Mouse (Mus musculus) thymus, adult 18-20 months (tissue): Measurements from ENCODE around the gene Spata4.
"Not testable (repeated sequence)": the region's sequence is repeated elsewhere in the genome, so short reads cannot be mapped to it uniquely, and the experiment has no call there.

ENCODE experiments used
- DNase-seq, 2 experiments: peaks; one replicate each; pipeline ENCODE4 v3.0.0; 2022; ENCODE audit warnings: mixed read lengths in 2 of 2

Gene Spata4

DNA sequence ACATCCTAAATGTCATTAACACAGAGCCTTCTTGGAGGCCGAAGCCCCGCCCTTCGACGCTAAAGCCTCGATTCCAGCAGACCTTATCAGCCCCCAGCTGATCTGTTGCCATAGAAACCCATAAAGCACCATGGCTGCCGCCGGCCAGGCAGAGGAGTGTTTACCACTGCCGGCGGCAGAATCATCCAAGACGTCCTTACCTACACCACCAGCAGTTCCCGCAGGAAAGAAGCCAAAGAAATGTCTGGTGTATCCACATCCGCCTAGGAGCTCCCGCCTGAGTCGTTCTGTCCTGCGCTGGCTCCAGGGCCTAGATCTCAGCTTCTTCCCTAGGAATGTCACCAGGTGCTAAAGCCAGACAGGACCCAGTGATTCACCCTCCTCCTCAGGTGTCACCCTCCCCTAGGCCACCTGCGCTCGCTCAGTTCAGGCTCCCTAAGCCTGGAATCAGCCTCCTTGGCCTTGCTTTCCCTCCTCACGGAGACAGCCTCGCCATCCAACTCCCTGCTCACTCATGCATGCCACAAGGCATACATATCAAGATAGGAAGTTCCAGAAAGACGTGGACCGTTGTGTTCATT is at the start of gene Spata4:
Gene Spata4 (plus strand): TSS at position 111 of the 581 bp plus-strand sequence.
- no peak for DNase-seq

DNA sequence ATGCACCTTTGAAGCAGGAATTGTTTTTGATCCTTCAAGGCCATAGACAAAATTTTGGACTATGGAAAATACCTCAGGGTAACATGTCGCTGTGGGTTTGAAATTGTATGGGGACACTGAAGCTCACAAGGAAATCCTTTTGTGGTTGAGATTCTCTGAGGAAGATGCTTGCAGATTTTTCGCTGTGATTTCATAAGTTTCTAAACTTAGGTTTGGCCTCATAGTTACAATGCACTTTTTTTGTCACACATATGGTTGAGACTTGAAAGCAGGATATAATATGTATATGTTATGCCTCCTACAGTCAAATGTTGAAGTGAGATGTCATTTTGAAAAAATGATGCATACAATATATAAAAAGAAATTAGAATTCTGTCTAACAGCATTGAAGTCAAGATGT is 45.7 kb upstream of the Spata4 start:
- DNase-seq: no peak

DNA sequence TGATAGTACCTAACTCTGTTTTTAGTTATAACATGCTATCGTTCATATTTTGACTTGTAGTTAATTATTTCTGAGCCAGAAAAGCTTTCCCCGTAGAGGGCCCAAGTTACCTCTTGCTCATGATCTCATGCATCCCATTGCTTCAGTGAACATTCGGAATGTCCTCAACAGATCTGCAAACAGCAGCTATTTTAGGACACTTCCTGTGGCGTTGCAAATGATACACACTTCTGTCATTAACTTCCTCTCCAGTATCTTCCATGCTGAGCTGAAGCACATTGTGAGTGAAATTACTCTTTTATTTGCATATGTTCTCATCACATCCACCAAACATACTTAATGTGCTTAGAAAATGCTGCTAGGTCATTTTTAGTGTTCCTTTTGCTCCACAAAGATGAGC is 38.4 kb upstream of the Spata4 start:
- no peak for DNase-seq

DNA sequence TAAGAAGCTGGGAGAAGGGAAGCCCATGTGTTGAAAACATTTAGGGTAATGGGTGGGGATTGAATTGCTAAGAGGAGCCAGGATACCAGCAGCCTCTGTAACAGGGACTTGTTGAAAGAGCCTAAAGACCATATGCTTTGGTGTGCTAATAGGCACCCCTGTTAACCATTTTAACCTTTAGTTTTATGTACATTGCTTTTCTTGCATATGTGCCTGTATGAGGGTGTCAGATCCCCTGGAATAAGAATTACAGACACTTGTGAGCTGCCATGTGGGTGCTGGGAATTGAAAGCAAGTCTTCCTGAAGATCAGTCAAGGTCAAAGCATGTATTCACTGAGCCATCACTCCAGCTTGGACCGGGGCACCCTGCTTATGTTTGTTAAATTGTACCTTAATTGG is 35.4 kb upstream of the Spata4 start:
- no peak for DNase-seq

DNA sequence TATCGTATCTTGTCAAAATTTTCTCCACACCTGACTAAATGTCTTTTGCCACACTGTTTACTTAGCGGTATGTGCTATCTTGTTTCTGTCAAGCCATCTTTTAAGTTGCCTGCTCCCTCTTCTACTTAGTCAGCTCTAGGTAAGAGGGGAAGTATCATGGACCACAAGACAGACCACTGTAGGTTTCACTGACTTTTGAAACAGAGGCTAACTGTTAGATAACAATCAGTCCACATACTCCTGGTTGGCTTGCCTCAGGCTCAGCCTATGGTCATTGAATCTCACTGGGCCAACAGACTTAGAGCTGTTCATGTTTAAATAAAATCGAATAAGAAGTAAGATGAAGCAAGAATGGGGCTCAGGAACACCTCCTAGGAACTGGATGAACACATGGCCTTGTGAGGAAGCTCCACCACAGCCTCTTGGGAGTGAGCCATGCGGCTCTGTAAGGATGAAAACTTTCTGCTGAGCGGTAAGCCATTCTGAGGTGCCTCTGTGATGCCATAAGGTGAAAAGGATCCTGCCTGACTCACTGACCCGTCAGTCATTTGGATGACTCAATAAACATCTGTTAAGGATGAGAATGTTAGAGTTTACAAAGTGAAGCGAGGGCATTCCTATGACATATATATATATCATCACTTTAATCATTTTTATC is 34.8 kb upstream of the Spata4 start:
- DNase-seq: no peak

DNA sequence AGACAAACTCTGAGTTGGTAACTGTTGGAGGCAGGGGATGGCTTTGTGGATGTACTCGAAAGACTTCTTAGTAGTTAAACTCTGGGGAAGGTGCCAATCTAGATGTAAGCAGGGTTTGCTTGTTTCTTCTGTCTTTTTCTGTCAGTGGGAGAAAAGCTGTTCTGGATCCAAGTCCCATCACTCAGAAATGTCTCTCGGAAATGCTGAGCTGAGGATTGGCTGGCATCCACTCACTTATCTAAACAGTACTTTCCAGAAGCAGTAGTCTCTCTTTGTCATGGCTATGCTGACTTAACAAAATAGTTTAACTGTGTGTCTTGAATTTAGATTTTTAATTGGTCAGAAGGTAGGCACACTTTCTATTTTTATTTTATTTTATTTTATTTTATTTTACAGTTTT is 33.4 kb upstream of the Spata4 start:
- DNase-seq: no peak

DNA sequence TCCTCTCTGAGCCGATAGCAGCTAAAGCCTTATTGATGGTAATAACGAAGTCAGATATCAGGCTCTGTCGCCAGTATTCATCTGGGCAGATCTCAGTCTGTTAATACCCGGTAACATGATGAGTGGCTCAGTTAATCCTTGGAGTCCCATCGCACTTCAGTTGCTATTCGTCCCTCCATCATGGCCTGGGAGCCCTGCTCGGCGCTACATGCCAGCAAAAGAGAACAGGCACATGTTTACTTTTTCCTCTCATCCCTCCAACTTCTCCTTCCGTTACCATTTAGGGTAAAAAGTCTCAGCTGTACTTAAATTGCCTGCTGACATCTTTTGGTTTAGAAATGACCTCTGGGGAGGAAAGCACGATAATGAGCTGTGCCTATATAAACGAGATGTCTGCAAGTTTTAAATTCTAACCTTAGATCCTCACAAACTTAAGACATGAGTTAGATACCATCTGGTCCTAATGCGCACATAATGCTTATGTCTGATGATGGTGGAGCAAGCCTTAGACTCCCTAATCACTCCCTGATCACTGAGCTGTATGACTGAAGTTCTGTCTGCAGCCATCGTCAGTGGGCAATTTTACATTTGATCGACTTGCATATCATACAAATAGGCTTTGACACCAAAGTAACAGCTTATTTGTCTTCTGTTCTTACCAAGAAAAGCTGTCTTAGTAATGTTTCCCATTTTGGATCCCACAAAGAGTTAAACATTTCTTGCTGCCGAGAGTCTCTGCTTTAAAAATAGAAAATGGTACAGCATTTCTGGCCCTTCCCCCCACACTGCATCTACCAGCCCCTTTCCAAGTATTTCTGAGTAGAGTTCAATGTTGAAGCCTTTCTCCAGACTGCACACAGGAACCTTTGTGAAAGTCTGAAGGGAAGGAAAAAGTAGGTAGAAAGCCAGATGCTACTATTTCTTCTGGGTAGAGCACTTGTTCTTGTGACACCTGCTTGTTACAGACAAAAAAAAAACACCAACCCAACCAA is 29.7 kb upstream of the Spata4 start:
- no peak for DNase-seq

DNA sequence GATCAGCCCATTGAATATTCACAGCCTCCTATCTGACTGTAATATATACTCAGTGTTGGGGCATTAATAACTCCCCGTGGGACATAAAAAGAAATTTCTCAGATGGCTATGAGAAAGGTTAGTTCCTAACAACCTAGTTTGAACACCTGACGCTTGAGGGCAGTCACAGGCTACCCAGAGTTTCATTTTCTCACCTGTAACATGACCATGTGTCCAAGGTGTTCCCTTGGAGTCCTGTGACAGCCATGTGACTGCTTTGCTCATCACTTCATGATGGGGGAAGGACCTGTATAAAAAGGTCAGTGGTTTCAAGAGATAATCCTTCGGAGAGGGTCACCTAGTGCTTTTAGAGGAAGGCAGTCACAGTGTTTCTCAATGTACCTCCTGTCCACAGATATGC is 19.1 kb upstream of the Spata4 start:
- DNase-seq: no peak

DNA sequence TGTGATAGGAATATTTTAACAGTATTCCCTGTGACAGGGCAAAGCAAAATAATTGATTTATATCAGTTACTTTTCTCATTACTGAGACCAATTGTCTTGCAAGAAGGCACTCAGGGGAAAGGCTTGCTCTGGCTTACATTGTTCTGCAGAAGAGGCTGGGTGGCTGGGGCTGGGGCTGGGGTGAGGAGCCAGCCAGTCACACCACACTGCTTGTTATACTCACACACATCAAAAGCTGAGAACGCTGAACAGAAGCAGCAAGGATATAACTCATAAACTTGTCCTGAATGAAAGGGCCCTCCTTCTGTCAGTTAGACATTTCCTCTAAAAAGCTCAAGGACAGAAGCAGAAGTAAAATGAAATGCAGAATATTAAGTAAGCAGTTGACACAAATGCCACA is 17.7 kb upstream of the Spata4 start:
- no peak for DNase-seq

DNA sequence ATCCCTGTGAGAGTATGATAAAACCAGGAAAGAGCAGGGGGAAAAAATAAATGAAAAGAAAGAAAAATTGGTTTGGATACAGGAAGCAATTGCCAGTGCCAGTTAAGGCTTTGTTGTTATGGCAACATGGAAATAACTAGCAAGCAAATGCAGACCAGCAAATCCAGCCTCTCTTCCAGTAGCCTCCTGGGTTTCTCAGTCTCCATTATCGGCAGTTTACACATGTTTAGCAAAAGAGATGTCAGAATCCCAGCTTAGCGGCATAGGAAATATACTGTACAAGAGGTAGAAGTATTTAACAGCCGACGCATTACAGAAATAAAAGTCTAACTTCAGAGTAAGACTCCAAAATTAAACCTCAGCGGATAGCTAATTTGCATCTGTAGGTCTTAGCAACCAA is 5.9 kb upstream of the Spata4 start:
- no peak for DNase-seq

DNA sequence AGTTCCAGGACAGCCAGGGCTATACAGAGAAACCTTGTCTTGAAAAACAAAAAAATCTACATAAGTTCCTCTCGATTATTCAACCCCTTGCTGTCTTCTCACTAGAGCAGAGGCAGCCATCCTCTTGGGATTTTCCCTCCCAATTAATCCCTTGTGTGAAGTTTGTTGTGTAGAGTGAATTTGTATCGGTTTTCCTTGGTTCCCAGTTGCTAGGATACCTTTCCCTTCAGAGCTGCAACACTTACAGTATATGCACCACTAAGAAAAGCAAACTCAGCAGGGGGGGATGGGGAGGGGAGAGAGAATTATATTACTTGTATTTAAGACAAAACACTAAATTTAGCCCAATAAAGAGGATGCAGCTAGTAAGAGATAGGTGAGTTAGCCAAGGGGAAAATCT is 4.5 kb upstream of the Spata4 start:
- DNase-seq: no peak

DNA sequence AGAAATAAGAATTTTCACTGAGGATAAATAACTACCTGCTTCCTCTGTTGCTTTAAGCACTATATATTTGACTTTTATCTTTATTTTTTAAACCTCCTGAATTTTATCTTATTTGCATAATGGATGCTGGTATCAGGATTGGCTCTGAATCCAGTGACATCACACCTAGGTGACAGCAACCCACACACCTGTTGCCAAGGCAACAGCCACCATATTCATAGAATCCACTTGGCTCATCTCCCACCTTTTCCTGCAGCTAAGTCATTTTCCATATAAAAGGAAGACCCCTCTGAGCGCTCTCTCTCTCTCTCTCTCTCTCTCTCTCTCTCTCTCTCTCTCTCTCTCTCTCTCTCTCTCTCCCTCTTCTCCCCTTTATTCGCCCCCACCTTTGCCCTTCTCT is 3.6 kb upstream of the Spata4 start:
- no peak for DNase-seq

DNA sequence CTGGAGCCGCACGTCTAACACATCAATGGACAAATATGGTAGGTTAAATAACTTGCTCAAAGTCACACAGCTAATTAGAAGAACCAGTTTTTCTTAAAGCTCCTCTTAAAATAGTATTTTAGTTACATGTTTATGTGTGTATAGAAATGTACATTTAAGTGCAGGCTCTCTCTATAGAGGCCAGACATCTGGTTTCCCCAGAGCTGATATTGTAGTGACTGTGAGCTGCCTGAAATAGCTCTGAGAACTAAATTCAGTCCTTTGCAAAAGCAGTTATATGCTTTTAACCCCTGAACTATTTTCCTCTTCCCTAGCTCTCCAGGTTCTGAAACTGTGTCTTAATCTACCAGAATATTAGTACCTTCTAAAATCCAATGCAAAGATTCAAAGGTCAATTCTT is 3.2 kb upstream of the Spata4 start:
- no peak for DNase-seq

DNA sequence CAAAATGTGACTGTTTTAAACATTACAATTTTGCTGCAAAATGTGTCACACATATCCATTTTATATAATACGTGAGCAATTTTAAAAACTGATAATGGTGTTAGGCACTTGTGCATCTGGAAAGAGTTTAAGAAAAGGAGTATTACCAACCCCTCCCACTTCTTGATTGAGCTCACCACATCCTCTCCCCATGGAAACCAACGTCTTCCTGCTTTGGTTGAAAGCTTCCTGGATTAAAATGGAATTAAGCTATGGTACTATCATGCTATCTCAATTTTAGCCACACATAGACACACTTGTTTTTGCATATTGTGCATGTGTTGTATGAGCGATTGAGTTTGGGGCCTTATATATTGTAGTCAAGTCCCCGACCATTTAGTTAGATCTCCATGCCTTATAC is 2.9 kb downstream of the Spata4 start:
- no peak for DNase-seq

DNA sequence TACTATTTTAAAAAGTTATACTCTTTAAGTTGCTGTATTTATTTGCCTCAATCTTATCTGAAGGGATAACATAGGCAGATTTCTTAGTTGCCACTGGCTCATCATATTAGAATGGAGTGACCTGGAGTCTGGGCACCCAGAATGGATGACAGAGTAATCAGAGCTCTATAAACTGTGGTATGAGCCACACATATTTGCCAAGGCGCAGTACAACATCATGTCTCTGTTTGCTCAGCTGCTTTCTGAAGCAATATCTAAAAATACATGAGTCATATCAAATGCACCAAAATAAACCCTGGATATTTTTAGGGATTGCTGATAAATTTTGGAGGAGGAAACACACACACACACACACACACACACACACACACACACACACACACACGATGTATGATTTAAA is 8.8 kb downstream of the Spata4 start:
- no peak for DNase-seq

DNA sequence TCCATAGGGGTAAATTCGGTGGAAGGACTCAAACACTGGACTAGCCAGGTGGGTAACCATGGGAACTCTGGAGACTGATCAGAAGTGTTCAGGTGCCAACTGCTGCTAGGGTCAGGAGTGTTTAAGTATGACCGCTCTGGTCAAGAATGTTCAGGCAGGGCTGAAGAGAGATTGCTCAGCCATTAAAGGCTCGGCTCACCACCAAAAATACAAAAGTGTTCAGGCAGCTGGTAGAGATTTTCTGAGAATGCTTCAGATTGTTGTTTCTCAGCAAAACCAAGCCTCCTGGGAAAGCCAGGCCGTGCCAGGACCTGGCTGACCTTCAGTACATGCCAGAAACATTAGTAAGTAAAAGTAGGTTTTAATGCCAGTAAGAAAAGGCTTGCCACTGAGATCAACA is 9.7 kb downstream of the Spata4 start:
- DNase-seq: no peak

DNA sequence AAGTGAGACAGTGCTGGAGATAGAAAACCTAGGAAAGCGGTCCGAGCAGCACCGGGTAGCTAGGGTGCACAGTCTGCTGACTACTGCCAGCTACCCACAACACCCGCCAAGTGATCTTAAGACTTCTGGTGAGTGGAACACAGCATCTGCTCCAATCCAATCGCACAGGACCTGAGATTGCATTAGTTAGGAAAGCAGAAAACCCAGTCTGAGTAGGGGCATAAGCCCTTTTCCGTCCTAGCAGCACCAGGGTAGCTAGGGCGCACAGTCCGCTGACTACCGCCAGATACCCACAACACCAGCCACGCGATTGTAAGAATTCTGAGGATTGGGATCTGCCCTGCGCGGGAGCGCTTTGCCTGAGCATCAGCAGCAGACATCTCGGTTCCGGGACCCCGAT is 16.1 kb downstream of the Spata4 start:
- DNase-seq: not testable (repeated sequence)

DNA sequence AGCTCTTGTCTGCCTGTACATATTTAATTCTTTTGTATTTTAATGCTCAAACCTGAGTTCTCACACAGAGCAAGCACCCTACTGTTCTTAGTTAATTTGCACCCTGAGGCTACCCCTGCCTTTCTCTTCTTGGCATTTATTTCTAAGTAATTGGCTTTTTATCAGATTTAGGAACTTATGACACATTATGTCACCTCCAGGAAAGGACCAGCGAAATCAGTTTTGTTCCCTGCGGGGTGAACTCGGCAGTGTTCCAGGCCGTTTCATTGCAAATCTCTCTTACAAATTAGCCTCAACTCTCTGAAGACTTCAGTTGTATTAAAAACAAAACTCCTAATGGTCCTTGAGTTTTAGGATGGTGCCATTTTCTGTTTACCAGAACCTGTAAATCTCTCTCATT is 38.1 kb downstream of the Spata4 start:
- DNase-seq: no peak
